Mouse (Mus musculus): Measurements from ENCODE around the gene Tpi1.
"Not testable (repeated sequence)": the region's sequence is repeated elsewhere in the genome, so short reads cannot be mapped to it uniquely, and the experiment has no call there.

Tpi1 gene

DNA sequence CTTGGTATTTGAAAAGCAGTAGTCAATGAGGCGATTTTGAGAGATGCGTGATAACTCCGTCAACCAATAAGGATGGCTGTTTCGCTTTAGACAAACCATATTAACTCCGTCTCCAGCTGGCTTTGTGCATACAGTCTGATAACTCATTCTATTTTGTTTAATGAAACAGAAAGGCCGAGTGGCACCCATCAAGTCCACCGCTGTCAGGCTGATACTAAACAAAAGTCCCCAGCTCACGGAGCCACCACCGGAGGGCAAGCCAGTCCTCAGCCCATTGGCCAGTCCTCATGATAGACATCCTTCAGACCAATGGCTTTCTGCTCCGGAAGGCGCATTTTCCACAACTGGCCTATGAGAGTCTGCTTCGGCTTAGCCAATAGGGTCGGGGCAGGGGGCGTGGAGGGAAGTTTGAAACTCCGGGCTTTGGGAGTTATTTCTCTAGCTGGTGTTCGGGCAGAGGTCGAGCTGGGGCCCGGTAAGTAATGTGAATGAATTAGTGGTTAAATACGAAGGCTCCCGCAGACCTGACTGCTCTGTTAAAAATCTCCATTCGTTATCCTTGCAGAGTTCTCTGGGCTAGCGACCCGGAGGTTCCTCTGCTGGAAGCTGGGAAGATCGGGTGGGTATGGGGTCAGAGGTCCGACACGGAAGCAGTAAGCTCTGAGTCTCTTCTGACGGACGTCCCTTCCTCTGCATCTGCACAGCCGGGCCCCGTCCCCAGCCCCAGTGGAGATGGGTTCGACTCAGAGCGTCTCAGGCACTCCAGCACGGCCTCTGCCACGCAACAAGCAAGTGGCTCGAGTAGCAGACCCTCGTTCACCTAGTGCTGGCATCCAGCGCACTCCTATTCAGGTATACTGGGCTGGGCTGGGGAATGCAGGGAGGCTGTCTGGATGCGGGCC is 16.0 kb upstream of the Tpi1 start:
- peak; percentile 96 for DNase-seq

DNA sequence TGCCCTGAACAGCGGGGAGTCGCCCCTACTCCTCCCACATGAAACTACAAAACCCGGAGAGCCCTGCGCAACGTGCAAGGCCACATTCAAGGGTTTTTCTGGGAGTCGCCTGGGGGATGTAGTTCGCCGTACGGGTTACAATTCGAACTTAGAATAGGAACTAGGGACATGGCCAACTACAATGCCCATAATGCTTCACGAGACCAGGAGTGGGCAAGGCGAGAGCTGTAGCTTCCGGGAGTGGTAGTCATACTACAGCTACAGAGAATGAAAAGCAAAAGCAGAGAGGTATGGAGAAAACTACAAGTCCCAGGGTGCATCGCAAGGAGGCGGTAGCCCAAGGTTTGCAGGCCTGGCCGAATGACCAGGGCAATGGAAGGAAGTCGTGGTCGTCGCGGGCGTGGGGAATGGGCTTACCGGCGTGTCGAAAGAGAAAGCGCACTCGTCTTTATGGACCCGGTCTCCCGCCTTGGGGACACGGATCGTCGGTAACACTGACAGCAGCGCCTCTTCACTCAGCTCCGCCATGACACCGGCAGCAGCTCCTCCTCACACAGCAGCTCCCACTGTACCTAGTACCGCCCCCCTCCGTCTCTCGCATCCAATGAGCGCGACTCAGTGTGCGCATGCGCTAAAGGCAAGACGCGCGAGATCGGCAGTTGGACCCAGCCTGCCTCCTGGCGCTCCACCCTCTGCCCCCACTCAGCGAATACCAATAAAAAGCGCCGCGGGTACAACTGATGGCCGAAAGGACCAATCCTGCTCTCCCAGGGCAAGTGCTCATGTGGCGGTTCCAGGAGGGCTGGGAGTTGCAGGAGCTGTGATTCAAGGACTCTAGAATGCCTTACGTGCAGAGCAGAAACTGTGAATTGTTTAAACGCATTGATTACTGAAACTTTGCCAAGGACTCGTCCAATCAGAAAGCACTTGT is 15.0 kb upstream of the Tpi1 start, which contains the start of the genes Usp5 and Cdca3:
Gene Usp5 (minus strand): TSS at position 617 of the 931 bp plus-strand sequence.
Gene Cdca3 (plus strand): TSS at position 680 of the 931 bp plus-strand sequence.
- DNase-seq = peak; percentile 100

DNA sequence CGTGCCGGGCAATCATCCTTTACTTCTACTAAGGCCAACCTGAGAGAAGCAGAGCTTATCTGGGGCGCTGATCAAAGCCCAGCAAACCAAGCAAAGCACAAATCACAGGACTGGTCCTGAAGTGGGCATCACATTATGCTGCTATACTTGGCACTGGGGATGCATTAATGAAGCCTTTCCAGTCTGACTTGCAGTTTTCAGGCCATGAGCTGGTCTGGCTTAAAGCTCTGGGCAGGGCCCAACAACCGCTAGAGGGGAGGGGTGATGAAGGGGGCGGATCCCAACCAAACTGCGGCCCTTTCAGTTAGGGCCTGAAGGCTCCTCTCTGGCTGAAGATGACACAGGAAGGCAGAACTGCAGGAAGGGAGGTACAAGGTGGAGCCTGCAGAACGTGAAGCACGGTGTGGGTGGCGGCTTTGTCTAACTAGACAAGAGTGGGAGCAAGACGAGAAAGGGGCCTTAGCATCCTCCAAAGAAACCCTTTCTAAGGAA is 14.1 kb upstream of the Tpi1 start:
- DNase-seq = peak; percentile 71

DNA sequence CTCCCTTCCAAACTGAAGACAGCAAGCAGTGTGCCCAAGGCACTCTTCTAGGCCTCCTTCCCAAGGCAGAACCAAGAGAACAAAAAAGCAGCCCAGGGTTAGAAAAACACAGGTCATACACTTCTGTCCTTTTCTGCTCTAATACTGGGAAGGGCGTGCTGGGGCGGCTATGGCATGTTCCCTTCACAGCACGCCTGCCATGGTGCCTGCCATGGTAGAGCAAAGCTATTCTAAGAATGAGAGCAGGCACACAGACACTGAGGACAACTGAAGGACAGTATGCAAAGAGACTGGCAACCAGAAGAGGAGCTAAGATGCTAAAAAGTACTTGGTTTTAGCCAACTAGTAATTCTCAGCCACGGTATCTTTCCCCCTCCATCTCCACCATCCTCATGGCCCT is 8.0 kb upstream of the Tpi1 start:
- no peak for DNase-seq

DNA sequence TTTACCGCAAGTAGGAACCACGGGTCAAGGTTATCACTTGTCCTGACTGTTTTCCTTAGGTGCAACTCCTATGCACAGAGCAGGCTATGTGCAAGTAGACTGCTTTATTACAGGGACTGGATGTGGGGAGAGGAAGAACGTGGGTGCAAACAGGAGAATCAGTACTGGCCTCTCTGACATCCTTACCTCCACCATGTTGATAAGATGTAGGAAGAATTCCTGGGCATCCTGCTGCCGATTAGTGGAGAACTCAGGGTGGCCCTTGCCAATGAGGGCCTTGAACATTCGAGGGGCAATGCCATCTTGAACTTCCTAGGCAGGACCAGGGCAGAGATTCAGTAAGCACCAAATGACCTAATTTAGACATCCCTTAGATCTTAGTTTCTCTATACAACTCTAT is 6.8 kb upstream of the Tpi1 start:
- no peak for DNase-seq

DNA sequence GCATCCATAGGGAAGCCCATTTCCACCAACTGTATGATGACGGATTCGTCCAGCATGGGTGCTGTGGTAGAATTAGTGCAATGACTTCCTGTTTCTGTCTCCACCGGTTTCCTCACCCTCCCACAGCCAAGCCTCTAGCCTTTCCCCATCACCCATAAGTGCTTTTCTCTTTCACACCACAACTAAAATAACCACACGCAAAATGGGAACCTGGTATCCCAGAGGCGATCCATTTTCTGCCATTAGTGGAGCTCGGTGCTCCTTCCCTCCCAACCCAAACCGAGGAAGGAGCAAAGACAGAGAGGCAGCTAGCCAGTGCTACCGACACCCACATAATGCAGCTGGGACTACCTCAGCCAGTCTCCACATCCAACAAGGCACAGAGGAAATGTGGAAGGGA is 3.9 kb upstream of the Tpi1 start:
- no peak for DNase-seq

DNA sequence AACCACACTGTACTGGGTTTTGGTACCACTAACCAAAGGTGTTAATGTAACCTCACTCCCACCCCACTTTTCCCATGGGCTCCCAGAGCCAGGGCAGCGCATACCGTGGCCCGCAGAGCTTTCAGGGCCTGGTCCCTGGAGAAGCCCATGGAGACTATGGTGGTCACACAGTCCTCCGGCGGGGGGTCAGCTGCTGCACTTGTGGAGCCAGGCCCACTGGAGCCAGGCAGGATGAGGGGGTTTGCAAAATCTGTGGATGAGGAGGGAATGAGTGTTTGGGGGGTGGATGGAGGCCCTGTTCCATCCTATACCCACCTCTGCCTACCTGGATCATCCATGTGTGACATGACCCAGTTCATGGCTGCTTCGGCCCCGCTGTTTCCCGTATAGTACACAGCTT is 3.5 kb upstream of the Tpi1 start:
- no peak for DNase-seq

DNA sequence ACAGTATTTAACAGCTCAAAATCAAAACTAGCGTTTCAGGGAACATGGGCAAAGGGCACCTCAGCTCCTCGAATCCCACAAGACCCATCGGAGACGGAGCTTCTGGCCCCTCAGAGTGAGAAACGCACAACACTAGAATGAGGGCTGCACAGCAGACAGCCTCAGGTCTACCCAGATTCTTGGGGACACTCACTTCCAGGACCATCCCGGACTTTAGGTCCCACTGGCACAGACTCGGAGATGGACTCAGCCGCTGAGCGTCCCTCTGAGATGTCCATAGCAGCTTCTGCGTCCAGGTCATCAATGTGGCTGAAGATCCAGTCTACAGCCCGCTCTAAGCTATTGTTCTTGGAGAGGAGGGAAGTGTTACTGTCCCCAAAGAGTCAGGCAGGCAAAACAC is 3.0 kb upstream of the Tpi1 start:
- DNase-seq = no peak

DNA sequence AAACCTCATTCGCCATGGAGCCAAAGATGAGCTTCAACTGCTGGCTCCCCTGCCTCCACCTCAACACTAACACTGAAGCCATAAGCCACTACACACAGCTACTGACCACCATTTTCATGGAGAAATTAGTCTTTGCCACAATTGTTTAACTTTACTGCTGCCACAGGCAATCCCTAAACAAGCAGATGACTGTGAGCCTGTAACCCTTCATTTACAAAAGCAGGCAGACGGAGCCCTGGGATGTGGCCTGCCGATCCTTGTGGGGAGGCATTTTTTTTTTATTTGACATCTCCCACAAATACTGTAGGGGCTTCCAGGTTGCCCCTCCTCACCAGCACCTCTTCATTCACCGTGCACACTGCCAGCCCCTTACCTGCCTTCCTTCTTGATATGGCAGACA is 2.5 kb upstream of the Tpi1 start:
- DNase-seq = no peak

DNA sequence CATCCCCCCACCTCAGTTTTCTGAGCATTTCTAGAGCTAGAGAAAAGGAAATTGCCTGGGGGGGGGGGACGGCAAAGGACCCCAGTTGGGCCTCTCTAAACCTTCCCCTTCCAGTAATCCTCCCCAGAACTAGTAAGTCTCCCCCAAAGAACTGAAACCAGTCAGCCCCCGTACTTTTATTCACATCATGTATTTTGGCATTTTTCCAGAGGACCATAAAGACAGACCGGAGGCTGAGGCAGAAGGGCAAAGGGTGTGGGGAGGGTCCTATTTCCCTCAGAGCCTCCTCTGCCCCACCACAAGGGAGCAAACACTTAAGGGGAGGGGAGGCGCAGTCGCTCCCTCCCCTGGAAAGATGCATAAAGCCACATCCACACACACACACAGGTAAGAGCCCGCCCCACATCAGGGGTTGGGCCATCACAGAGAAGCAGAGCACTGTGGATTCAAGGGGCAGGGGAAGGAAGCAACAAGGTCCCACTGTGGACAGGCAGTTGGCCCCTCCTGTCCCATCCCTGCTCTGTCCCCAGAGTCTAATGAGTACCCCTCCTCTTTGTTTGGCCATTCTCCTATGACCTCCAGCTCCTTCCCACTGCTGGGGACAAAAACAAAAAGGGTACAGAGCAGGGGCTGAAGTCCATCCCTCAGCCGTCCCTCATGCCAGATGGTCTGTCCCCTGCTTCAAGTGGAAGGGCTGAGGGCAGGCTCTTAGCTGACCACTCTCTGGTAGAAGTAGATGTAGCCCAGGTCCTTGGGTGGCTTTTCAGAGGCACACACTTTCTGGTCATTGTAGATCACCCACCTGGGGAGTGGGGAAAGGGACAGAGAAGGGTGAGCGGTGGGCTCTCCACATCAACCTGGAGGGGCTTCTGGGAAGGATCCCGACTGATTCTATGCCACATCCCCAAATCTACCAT is 1.0 kb upstream of the Tpi1 start:
- DNase-seq = no peak

DNA sequence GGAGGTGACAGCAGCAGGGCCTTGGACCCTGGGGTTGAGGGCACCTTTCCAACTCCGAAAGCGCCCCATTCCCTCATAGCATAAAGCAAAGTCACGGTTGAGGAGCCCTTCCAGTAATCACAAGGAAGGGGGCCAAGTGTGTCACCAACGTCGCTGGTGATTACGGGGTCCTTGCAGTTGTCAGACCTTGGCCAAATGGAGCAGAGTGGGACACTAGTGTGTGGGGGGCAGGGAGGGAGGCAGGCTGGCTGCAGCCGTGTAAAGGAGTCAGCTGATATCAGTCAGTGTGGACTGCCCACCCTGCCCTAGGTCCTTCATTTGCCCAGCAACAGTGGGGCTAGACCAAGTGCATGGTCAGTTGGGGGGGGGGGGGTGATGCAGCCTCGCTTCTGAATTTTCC is 352 bp upstream of the Tpi1 start:
- DNase-seq = no peak

DNA sequence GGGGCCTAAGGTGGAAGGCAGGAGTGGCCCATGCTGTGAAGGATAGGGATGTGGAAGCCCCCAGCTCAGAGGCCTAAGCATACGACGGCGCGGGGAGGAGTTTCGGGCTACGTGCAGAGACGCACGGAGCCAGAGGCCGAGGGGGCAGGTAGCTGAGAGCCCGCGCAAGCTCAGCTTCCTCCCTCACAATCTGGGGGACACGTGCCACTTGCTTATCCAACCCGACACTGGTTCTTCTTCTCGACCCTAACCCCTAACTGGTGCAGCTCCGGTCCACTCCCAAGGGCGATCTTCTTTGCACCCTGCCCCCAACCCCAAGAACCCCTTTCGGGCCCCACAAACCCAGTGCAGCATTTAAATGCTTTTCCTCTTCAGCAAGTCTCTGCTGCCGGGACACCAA is 600 bp downstream of the Tpi1 start:
- DNase-seq = peak; percentile 73

DNA sequence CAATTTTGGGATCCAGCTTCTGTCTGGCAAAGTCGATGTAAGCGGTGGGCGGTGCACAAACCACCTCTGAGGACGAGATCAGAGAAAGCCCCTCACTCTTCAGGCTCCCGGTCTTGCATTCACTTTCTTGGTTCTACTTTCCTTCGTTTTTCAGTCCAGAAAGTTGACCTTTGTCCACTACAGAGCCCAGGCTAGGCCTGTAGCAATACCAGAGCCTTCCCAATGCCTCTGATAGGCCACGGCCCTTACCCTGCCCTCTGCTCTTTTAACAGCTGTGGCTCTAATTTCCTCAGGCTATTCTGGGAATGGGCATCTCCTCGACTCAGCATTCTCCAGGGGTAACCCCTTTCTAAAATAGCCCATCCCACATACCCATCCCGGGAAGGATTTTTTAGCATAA is 1.2 kb downstream of the Tpi1 start:
- no peak for DNase-seq

DNA sequence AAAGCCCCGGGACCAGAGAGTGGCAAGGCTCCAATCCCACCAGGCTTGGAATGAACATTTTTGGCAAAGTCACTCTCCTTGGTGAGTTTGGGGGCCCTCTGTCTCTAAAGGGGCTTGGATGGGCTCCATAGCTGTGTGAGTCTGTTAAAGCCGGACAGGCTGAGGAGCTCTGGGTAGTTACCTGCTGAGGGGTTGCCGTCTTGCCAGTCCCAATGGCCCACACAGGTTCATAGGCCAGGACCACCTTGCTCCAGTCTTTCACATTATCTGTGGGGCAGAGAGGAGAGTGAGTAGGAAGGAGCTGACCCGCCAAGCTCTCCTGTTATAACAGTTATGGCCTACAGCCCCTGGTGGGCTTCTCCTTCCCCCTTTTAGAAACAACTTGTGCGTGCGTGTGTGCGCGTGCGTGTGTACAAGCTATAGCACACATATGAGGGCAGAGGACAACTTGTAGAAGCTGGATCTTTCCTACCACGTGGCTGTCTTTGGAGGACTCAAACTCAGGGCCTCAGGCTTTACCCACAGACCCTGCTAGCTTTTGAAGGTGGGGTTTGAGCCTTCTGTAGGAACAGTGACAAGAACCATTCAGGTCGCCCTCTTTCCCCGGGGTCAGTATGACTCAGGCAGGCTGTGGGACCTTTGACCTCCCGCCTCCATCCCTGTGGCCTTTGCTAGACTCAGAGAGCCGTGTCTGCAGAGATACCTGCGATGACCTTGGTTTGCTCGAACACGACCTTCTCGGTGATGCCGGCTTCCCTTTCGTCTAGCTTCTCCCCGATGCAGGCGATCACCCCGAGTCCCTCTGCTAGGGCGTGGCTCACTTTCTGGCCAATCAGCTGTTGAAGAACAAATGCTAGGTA is 2.2 kb downstream of the Tpi1 start:
- DNase-seq = no peak

DNA sequence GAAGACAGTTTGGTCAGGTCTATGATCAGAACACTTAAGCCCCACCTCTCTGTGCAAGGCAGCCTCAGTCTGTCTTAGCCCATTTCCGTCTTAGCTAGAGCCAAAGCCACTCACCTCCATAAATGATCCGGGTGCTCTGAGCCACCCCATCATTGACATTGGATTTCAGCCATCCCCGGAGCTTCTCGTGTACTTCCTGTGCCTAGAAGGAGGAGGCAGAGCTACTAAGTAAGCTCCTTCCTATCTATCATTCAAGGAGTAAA is 2.8 kb downstream of the Tpi1 start:
- no peak for DNase-seq

DNA sequence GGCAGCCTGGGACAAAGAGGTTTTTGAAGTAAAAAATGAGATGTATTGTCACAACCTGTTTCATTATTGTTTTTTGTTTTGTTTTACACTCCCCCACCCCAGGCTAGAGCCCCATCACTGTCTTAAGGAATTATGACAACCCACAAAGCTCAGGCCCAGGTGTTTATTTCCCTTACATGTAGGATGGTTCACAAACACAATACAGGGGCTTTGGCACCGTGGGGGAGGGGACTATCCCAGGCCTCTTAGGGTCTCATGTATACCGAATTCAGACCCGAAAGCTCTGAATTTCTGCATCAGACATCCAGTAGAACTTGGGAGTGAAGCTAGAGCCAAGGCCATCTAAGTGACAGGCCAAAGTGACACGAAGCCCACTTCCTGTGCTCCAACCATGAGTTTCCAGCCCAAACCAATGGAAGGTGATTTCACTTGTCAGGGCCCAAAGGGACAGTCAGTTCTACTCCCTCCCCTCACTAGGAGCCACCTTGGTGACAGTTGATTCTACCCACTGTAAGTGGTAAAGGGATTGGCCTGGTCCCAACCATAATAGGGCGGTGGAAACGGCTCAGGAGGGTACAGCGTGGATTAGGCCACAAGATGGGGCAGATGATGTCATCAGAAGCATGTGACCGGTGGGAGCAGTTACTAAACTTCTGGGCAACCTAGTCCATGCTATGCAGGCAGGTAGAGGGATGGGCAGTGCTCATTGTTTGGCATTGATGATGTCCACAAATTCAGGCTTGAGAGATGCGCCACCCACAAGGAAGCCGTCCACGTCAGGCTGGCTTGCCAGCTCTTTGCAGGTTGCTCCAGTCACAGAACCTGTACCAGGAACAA is 3.3 kb downstream of the Tpi1 start:
- not testable (repeated sequence) for DNase-seq

DNA sequence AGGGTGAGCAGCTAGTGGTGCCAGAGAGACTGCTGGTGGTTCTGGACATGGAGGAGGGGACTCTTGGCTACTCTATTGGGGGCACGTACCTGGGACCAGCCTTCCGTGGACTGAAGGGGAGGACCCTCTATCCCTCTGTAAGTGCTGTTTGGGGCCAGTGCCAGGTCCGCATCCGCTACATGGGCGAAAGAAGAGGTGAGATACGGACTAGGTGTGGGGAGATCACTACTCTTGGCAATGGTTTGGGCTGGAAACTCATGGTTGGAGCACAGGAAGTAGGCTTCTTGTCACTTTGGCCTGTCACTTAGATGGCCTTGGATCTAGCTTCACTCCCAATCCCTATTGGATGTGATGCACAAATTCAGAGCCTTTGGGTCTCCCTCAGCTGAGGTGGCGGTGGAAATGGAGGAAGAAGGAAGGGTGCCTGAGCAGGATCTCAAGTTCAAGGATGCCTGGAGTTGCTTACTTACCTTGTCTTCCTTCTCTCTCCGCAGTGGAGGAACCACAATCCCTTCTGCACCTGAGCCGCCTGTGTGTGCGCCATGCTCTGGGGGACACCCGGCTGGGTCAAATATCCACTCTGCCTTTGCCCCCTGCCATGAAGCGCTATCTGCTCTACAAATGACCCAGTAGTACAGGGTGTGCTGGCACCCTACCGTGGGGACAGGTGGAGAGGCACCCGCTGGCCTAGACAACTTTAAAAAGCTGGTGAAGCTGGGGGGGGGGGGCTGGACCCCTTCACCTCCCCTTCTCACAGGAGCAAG is 4.1 kb downstream of the Tpi1 start:
- no peak for DNase-seq

DNA sequence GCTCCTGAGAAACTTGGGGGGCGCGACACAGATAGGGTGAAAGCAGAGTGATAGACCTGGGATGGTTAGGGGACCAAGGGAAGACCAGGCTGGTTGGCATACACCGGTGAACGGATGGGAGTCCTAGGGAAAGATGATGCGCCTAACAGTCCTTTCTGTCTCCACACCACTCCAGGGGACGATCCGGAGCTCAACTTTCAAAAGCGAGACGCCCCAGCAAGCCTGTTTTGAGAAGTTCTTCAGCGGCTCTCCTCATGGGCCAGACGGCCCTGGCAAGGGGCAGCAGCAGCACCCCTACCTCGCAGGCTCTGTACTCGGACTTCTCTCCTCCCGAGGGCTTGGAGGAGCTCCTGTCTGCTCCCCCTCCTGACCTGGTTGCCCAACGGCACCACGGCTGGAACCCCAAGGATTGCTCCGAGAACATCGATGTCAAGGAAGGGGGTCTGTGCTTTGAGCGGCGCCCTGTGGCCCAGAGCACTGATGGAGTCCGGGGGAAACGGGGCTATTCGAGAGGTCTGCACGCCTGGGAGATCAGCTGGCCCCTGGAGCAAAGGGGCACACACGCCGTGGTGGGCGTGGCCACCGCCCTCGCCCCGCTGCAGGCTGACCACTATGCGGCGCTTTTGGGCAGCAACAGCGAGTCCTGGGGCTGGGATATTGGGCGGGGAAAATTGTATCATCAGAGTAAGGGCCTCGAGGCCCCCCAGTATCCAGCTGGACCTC is 4.9 kb downstream of the Tpi1 start:
- DNase-seq = peak; percentile 91

DNA sequence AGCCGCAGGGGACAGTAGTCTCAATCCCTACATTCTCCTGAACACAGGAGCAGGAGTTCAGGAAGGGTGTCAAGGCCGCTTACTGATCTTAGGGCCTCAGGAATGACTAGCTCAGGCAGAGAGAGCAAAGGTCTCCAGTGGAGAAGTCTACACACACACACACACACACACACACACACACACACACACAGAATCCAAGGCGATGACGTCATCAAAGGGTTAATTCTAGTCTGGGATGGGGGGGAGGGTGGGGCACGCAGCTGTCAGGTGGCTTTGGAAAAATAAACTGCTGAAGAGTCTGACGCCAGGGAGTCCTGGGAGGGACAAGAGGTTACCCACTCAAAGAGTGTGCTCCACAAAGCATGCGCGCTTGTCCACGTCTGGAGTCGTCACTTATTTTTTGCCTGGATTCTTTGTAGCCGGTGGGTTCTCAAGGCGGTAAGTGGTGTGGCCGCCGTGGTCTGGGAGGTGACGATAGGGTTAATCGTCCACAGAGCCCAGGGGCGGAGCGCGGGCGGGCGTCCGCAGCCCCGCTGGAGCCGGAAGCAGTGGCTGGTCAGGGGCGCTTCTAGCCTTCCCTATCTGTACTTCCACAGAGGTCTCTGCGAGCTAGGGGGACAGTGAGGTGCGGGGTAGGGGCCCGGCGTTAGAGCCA is 5.6 kb downstream of the Tpi1 start, which contains the start of gene Spsb2:
Gene Spsb2 (plus strand): TSS at position 304 of the 655 bp plus-strand sequence.
- DNase-seq = peak; percentile 90
